Mouse (Mus musculus) kidney, postnatal 10 days (tissue): ENCODE results near the gene Pycr1.
A peak's percentile ranks its signal among the peaks of the same experiment; 100 is the strongest.

Experiments
- DNase-seq: peaks from one replicate; pipeline ENCODE4 v3.0.0; 2021; ENCODE audit warnings: mixed read lengths

Pycr1 gene

DNA sequence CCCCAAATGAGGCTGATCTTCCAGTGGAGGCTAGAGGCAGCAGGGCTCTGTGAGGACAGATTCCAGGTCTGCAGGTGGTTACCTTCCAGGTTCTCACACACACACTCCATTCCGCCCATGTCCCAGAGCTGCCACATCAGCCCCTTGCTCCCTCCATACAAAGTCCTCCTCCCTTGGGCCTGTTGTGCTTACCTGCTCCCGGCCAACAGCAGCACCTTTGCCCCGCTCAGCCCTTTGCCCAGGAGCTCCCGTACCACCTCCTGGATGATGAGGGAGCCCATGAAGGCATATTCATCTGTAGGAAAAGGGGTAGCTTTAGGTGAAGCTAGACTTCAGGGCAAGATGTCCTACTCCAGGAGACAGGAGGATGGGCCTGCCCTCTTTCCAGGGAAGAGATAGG is 13.7 kb upstream of the Pycr1 start:
- peak; percentile 47 for DNase-seq

DNA sequence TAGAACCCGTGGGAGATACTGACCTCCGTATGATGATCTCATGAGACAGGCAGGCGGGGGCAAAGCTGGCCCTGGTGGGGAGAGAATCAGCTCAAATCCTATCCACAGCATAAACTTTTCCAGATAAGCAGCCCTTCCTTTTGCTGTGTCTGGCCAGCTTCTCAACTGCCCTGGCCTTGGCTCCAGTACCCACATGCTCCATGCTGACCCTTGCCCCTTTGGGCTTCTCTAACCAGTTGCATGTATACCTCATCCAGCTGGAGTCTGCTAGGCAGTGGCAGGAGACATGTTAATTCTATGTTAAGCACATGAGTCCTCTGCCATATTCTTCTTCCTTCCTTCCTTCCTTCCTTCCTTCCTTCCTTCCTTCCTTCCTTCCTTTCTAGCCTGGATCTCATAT is 11.2 kb upstream of the Pycr1 start:
- DNase-seq, result no peak

GRCm38 (mm10) chr11:120651872-120652271 is 8.3 kb upstream of the Pycr1 start:
- no peak for DNase-seq

DNA sequence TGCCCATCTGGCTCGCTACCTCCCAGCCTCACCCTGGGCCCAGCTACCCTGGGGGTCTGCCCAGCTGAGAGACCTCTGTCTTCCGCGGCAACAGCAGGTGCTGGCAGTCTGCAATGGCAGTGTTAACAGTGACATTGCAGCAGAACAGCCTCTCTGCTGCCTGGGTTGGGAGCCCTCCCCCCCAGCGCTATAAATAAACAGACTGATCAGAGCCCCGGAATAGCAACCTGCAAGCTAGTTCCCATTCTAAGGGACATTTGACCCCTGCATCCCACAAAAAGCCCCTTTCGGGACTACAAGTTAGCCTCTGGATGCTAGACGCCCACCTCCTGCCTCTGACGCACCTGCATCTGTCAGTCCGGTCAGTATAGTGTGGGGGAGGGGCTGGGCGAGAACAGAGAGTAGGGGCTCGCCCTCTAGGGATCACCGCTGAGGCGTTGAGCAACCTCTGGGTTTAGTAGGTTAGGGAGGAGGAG is 4.5 kb upstream of the Pycr1 start, which contains the start of gene Myadml2:
Gene Myadml2 (minus strand): TSS at position 158 of the 476 bp plus-strand sequence.
- peak; percentile 51 for DNase-seq

GRCm38 (mm10) chr11:120647047-120647830 is 3.7 kb upstream of the Pycr1 start:
- DNase-seq, result peak; percentile 12

DNA sequence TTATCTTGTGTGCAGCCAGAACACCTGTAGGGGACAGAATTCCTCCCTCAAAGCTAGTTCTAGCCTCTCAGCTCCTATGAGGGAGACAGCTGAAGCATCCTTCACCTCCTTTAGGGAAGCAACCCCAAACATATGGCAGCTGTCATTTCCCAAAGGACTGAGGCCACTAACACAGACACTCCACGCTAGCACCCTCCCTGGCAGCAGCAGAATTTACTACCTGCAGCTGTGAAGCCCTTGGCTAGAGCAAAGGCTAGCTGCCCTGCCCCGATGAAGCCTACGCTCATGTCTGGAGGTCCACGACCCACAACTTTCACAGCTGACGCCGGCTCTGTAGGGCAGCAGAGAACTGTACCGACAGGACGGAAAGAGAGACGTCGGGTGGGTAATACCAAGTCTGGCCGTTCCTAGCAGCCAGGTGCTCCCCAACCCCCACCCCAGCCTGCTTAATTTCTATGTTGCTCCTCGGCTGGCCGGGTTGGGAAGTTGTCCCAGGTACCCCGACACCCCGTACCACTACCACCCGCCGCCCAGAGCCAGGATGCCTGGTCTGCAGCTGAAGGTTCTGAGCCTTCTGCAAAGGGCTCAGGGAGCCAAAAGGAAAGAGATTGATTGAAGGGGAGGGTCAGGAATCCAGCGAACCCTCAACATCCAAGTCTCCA is 499 bp downstream of the Pycr1 start:
- DNase-seq, result peak; percentile 43

GRCm38 (mm10) chr11:120641869-120642268 is 1.7 kb downstream of the Pycr1 start:
- DNase-seq, result no peak

DNA sequence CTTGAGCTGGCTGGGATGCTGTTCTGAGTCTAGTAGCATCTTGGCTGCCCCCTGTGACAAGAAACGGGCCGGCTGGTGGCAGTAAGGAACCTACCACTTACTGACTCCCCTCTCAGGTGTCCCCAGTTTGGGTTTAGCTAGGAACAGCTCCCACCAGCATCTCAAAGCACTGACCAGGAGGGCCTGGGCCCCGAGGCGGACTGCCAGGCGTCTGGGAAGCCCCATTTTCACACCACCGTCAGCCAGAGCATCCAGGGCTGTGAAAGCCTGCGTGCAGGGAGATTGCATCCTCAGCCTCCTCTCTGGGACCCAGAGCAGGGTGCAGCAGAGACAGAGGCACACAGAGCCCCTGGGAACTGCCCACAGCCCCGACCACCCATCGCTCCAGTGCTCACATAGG is 2.3 kb downstream of the Pycr1 start:
- DNase-seq, result no peak

GRCm38 (mm10) chr11:120634810-120635209 is 8.8 kb downstream of the Pycr1 start:
- no peak for DNase-seq

GRCm38 (mm10) chr11:120633520-120634343 is 9.8 kb downstream of the Pycr1 start, which contains the start of gene Mafg:
Gene Mafg (minus strand): TSS chr11:120633600.
- peak; percentile 97 for DNase-seq

DNA sequence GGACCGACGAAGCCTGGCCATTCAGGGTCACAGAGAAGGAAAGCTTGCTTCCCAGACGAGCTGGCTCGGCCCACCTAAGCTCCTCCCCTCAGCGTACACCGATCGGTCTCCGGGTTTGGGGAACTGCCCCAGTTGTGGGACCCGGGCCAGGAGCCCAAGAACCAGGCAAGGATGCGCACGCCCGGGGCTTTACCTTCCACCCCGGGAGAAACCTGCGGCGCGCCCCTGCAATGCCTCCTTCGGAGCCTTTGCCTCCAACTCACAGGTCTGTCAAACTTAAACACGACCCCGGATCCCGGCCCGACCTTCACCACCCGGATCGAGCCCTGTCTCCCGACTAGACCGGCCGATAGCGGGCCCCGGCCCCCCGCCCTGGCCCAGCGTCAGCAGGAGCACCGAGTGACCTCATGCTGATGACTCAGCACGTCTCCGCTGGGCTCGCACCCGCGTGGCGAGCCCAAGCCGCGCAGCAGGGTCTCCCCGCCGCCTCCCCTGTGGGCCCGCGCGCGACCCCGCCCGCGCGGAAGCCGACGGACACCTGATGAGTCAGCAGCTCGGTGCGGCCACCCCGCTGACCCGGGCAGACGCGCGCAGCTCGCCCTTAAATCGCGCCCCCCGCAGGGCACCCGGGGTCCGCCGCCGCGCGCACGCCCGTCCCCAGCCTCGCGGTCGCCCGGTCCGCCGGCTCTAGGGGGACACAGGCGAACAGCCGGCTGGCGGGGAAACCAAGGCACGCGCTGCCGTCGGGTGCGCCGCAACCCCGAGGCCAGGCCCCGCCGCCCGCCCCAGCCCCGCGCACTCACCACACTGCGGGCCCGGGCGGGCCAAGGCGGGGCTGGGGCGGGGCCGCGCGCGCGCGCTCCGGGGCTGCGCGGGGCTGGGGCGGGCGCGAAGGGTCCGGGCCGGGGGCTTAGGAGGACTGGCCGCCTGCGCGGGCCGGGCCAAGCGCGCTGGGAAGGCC is 10.7 kb downstream of the Pycr1 start:
- peak; percentile 85 for DNase-seq

GRCm38 (mm10) chr11:120631726-120632448 is 11.7 kb downstream of the Pycr1 start:
- DNase-seq, result no peak

GRCm38 (mm10) chr11:120630881-120631725 is 12.5 kb downstream of the Pycr1 start:
- peak; percentile 51 for DNase-seq

GRCm38 (mm10) chr11:120630401-120630871 is 13.1 kb downstream of the Pycr1 start:
- peak; percentile 79 for DNase-seq

- peak; percentile 74 for DNase-seq
These were observed 13.7 kb downstream of the Pycr1 start for GRCm38 (mm10) chr11:120629911-120630310.

DNA sequence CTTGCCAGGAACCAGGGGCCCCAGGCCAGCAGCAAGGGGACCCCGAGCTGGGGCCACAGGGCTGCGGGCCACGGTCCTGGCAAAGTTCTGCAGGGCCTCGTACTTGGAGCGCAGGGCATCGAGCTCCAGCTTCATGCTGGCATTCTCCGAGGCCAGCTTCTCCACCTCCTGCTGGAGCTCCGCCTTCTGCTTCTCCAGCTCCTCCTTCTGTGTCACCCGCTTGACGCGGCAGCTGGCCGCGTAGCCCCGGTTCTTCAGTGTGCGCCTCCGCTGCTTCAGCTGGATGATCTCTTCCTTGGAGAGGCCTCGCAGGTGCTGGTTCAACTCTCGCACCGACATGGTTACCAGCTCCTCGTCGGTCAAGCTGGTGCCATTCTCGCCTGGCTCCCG is 14.2 kb downstream of the Pycr1 start:
- peak; percentile 61 for DNase-seq

DNA sequence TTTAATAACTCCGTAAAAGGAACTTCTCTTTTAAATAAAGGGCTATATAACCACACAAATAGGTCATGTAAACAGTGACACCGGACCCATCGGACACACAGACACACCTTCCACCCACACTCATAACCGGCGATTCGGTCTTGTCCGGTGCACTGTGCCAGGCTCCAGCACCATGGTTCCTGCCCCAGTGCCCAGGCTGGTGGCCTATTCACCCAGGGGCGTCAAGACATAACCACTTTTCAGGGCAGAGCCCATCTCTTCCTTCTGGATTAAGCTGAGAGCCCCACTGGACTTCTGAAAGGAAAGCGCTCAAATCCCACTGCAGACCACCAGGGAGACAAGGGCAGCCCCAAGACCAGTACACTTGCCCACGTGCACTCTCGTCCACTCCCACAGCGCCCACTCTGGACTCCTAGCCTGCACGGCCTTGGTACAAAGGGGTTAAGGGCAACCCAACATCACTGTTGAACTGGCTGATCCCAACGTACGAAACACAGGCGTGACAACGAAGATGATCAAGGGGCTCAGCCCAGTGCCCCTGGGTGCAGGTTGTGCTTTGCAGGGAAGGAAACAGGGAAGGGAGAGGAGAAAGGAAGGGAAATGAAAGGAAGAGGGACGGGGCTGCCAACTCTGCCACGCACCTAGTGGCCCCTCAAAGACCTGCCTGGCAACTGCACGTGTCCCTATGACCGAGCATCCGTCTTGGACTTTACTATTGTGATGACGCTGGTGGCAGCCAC is 14.8 kb downstream of the Pycr1 start:
- peak; percentile 10 for DNase-seq

DNA sequence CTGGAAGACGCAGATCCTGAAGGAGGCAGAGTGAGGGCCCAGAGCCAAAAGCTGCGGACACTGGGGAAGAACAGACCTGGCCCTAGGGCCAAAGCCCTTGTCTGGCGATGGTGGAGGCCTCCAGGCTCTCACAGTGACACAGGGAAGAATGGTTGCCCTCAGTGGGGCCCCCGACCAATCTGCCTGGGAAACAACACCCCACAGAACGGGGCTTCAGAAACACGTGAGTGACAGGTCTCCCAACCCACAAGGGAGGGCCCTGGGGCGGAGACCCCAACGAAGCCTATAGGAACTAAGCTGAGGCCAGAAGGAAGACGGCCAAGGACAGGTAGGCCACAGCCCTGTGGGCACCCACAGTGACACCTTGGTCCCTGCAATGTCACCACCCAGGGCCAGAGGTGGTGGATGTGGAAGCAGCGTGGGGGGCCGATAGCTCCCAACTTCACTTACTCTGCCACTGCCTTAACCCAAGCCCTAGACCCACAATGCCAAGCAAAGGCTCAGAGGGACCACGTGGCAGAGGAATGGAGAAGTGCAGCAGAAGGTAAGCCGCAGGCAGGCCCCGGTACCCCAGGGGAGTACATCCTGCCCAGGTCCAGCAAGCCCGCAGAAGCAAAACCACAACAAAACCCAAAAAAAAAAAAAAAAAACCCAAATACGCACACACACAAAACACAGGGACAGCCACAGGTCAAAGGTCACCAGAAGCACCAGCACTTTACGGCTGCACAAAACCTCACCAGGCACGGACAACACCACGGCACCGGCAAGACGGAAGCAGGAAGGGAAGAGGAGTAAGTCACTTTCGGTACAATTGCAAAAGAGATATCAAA is 15.9 kb downstream of the Pycr1 start:
- peak; percentile 30 for DNase-seq
